Mouse (Mus musculus) cerebellum, adult 18-20 months (tissue): ENCODE data around the gene Ostc.
A peak's percentile ranks its signal among the peaks of the same experiment; 100 is the strongest.

ENCODE experiments used
- DNase-seq, 2 experiments: peaks; one replicate each; pipeline ENCODE4 v3.0.0; 2021

Gene Ostc

GRCm38 (mm10) chr3:130708529-130708928 lies 715 bp downstream of the Ostc start:
- no peak for DNase-seq

- DNase-seq: no peak
These were observed 7.0 kb downstream of the Ostc start for GRCm38 (mm10) chr3:130702289-130702688.

- DNase-seq: no peak
These were observed 11.6 kb downstream of the Ostc start for GRCm38 (mm10) chr3:130697622-130698021.

- no peak for DNase-seq
These were observed 14.5 kb downstream of the Ostc start for GRCm38 (mm10) chr3:130694705-130695104.

- no peak for DNase-seq
These were observed 15.1 kb downstream of the Ostc start for GRCm38 (mm10) chr3:130694041-130694593.

GRCm38 (mm10) chr3:130691596-130692170 lies 17.6 kb downstream of the Ostc start:
- DNase-seq: no peak

- DNase-seq: no peak
These were observed 18.2 kb downstream of the Ostc start for GRCm38 (mm10) chr3:130690834-130691595.

GRCm38 (mm10) chr3:130689630-130690029 lies 19.6 kb downstream of the Ostc start:
- peak; percentile 74 to 75 for DNase-seq

- DNase-seq: no peak
These were observed 22.2 kb downstream of the Ostc start for GRCm38 (mm10) chr3:130687051-130687450.

- DNase-seq: no peak
These were observed 24.3 kb downstream of the Ostc start for GRCm38 (mm10) chr3:130685014-130685366.

GRCm38 (mm10) chr3:130684276-130685013 lies 24.8 kb downstream of the Ostc start:
- DNase-seq: no peak

- no peak for DNase-seq
These were observed 25.4 kb downstream of the Ostc start for GRCm38 (mm10) chr3:130683836-130684235.

- DNase-seq: no peak
These were observed 27.1 kb downstream of the Ostc start for GRCm38 (mm10) chr3:130682183-130682582.

GRCm38 (mm10) chr3:130681226-130681625 lies 28.0 kb downstream of the Ostc start:
- DNase-seq: no peak

GRCm38 (mm10) chr3:130677671-130678460 lies 31.4 kb downstream of the Ostc start:
- DNase-seq: no peak

GRCm38 (mm10) chr3:130671291-130671690 lies 38.0 kb downstream of the Ostc start:
- DNase-seq: no peak

- DNase-seq: no peak
These were observed 46.7 kb downstream of the Ostc start for GRCm38 (mm10) chr3:130662496-130662895.

GRCm38 (mm10) chr3:130660619-130661018 lies 48.6 kb downstream of the Ostc start:
- no peak for DNase-seq

- DNase-seq: no peak
These were observed 59.7 kb downstream of the Ostc start for GRCm38 (mm10) chr3:130649569-130649968.

- no peak for DNase-seq
These were observed 63.0 kb downstream of the Ostc start for GRCm38 (mm10) chr3:130646110-130646810.
